14 mouse cellular contexts compared by ENCODE assay signal in the genomic region with DNA sequence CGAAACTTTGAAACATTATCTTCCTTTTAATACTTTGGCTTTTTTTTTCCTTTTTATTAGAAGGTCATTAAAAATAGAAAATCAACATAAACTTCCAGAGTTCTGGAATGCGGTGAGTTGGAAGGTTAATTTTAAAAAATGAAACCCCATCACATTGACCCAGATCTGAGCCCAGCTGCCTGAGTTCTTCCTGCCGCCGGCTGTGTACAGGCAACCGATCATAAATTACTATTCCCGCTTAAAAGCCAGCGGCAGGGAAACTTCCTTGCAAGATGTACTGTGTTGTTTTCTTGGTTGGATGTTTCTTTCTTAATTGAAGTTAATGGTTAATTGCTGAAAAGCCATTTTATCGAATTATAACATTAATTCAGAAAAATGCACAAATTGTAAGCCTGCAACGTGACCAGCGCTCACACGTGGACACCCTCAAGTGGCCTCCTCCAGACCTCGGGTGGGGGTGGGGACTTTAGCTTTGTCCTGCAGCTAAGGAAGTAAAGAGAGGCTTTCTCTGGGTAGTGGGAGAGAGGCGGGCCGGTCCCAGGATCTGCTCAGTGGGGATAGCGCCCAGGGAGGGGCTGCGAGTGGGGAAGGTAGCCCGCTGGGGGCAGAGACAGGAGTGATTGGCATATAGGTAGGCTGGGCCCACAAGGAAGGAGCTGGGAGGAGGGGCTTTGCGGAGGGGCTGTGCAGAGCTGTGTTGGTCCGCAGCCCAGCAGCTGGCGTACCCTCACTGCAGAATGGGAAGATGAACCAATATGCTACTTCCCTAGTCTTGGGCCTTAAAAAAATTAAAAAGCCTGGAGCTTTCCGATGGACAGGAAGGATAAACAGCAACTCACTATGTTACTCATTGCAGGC. TPM values are rescaled to one million over a fixed set of nuclear protein-coding genes. Genes with fewer than 3 reads are reported as not detected.
DNase-seq lines count a peak whose midpoint lies in the region; ATAC-seq and TF ChIP-seq lines count a peak whose summit lies in the region.
"Had no signal": no experiment of that assay in that cellular context is flagged by ENCODE, and none has a peak within 500 bp of the region (broad histone marks: within the 10 kb centered on the region; RNA-seq: fewer than 3 reads in every experiment).

No protein-coding gene starts in this region.

- peak; percentile 39 for DNase-seq in lung, embryonic 14.5 days
- DNase-seq in lung, postnatal 0 days (ENCODE audit: low spot score), result no peak
- no peak for DNase-seq in intestine, embryonic 14.5 days (ENCODE audit: low spot score)
- DNase-seq in kidney, postnatal 36 days, result peak; percentile 53 to 55
- no peak for DNase-seq in spleen, adult 12 weeks (ENCODE audit: low spot score)
- DNase-seq in spleen, postnatal 4 days (ENCODE audit: low spot score in 2 of 2), result no peak
- DNase-seq: adrenal gland, postnatal 25 days; gastrocnemius, postnatal 25 days; liver, embryonic 13.5 days; lung, postnatal 36 days; thymus, postnatal 25 days had no signal

- H3K36me3 ChIP-seq in lung, embryonic 14.5 days (ENCODE audit: insufficient read depth), result no peaks in the 10 kb centered on the region
- no peaks in the 10 kb centered on the region for H3K36me3 ChIP-seq in lung, postnatal 0 days (ENCODE audit: insufficient read depth, low read length)
- no peaks in the 10 kb centered on the region for H3K36me3 ChIP-seq in intestine, embryonic 14.5 days (ENCODE audit: control insufficient read depth, insufficient read depth, low read length)
- H3K36me3 ChIP-seq in stomach, embryonic 16.5 days (ENCODE audit: control insufficient read depth, insufficient read depth, low read length), result no peaks in the 10 kb centered on the region
- no peaks in the 10 kb centered on the region for H3K36me3 ChIP-seq in hindbrain, embryonic 16.5 days (ENCODE audit: control insufficient read depth, insufficient read depth, low read length)
- H3K36me3 ChIP-seq: liver, embryonic 13.5 days had no signal

- TF ChIP-seq EP300 in lung, postnatal 0 days (IDR thresholded peaks at IDR 0.05), result no peak

- no peak overlapping the region for H3K27ac ChIP-seq in lung, embryonic 14.5 days (ENCODE audit: low read depth)
- H3K27ac ChIP-seq in lung, postnatal 0 days (ENCODE audit: low read length), result no peak overlapping the region
- H3K27ac ChIP-seq in intestine, embryonic 14.5 days (ENCODE audit: low read depth), result peak overlapping the region; percentile 70
- peak overlapping the region; percentile 55 for H3K27ac ChIP-seq in stomach, embryonic 16.5 days (ENCODE audit: low read length)
- no peak overlapping the region for H3K27ac ChIP-seq in hindbrain, embryonic 16.5 days (ENCODE audit: low read depth, low read length)
- H3K27ac ChIP-seq: hindbrain, postnatal 0 days; liver, embryonic 13.5 days had no signal

- H3K4me3 ChIP-seq in lung, embryonic 14.5 days (ENCODE audit: low read depth, low read length), result no peak overlapping the region
- H3K4me3 ChIP-seq in lung, postnatal 0 days (ENCODE audit: low read depth, low read length), result no peak overlapping the region
- H3K4me3 ChIP-seq in intestine, embryonic 14.5 days (ENCODE audit: low read depth, low read length), result no peak overlapping the region
- no peak overlapping the region for H3K4me3 ChIP-seq in stomach, embryonic 16.5 days (replicated peaks; ENCODE audit: low read length)
- H3K4me3 ChIP-seq in hindbrain, embryonic 16.5 days (ENCODE audit: low read length), result no peak overlapping the region
- H3K4me3 ChIP-seq: liver, embryonic 13.5 days had no signal

- H3K4me1 ChIP-seq in lung, embryonic 14.5 days (ENCODE audit: insufficient read depth), result no peaks in the 10 kb centered on the region
- no peaks in the 10 kb centered on the region for H3K4me1 ChIP-seq in lung, postnatal 0 days (ENCODE audit: insufficient read depth, low read depth, low read length)
- peaks cover 8% of the 10 kb centered on the region for H3K4me1 ChIP-seq in intestine, embryonic 14.5 days (replicated peaks; ENCODE audit: control insufficient read depth, insufficient read depth, low read length)
- H3K4me1 ChIP-seq in stomach, embryonic 16.5 days (ENCODE audit: control insufficient read depth, insufficient read depth, low read length), result 0 out of 2 replicates have a peak, but pooled peaks cover 4% of the 10 kb centered on the region
- H3K4me1 ChIP-seq in hindbrain, embryonic 16.5 days (ENCODE audit: control insufficient read depth, insufficient read depth, low read depth, low read length), result no peaks in the 10 kb centered on the region
- H3K4me1 ChIP-seq: liver, embryonic 13.5 days had no signal

- WGBS in lung, embryonic 14.5 days, result 44% methylated on average over 21 of the region's 21 CpGs
- WGBS in lung, postnatal 0 days, result 48% methylated on average over 21 of the region's 21 CpGs
- 25% methylated on average over 21 of the region's 21 CpGs for WGBS in intestine, embryonic 14.5 days
- whole genome bisulfite sequencing in stomach, embryonic 16.5 days, result 42% methylated on average over 21 of the region's 21 CpGs
- WGBS in hindbrain, embryonic 16.5 days, result 58% methylated on average over 21 of the region's 21 CpGs

- ATAC-seq in lung, embryonic 14.5 days (ENCODE audit: insufficient read depth), result no peak
- ATAC-seq in lung, postnatal 0 days, result no peak
- ATAC-seq in intestine, embryonic 14.5 days (replicated peaks; ENCODE audit: low FRiP score, low TSS enrichment, low read depth), result peak; percentile 59; the same call in 1 of the 2 replicates
- peak; percentile 40; the same call in 1 of the 2 replicates for ATAC-seq in stomach, embryonic 16.5 days (ENCODE audit: insufficient read depth, low FRiP score)
- no peak for ATAC-seq in hindbrain, embryonic 16.5 days
- ATAC-seq: hindbrain, postnatal 0 days had no signal

- H3K9ac ChIP-seq in lung, embryonic 14.5 days, result no peak overlapping the region
- H3K9ac ChIP-seq in lung, postnatal 0 days (replicated peaks; ENCODE audit: low read depth), result no peak overlapping the region
- no peak overlapping the region for H3K9ac ChIP-seq in intestine, embryonic 14.5 days (ENCODE audit: low read length)
- H3K9ac ChIP-seq in stomach, embryonic 16.5 days (ENCODE audit: low read length), result peak overlapping the region; percentile 38; the same call in 1 of the 2 replicates
- no peak overlapping the region for H3K9ac ChIP-seq in hindbrain, embryonic 16.5 days (ENCODE audit: low read depth, low read length)
- H3K9ac ChIP-seq: liver, embryonic 13.5 days had no signal

- H3K27me3 ChIP-seq in lung, embryonic 14.5 days (ENCODE audit: insufficient read depth, low read length), result no peaks in the 10 kb centered on the region
- no peaks in the 10 kb centered on the region for H3K27me3 ChIP-seq in lung, postnatal 0 days (replicated peaks; ENCODE audit: insufficient read depth, low read length)
- no peaks in the 10 kb centered on the region for H3K27me3 ChIP-seq in intestine, embryonic 14.5 days (replicated peaks; ENCODE audit: control insufficient read depth, insufficient read depth, low read length)
- no peaks in the 10 kb centered on the region for H3K27me3 ChIP-seq in stomach, embryonic 16.5 days (ENCODE audit: control insufficient read depth, insufficient read depth, low read length)
- H3K27me3 ChIP-seq in hindbrain, embryonic 16.5 days (replicated peaks; ENCODE audit: control insufficient read depth, insufficient read depth, low read length), result no peaks in the 10 kb centered on the region

- H3K9me3 ChIP-seq in lung, embryonic 14.5 days (ENCODE audit: low read depth, low read length), result peaks cover 4% of the 10 kb centered on the region; the same call in 1 of the 2 replicates
- no peaks in the 10 kb centered on the region for H3K9me3 ChIP-seq in lung, postnatal 0 days (ENCODE audit: low read length)
- peaks cover 11% of the 10 kb centered on the region for H3K9me3 ChIP-seq in intestine, embryonic 14.5 days (ENCODE audit: control insufficient read depth, low read length)
- peaks cover 10% of the 10 kb centered on the region; the same call in 1 of the 2 replicates for H3K9me3 ChIP-seq in stomach, embryonic 16.5 days (replicated peaks; ENCODE audit: control insufficient read depth, low read length)
- H3K9me3 ChIP-seq in hindbrain, embryonic 16.5 days (ENCODE audit: control insufficient read depth, low read length), result peaks cover 11% of the 10 kb centered on the region

- no peak for TF ChIP-seq CTCF in lung, embryonic 14.5 days (IDR thresholded peaks at IDR 0.05; ENCODE audit: low read depth)
- TF ChIP-seq CTCF in lung, postnatal 0 days (IDR thresholded peaks at IDR 0.05), result no peak

- H3K4me2 ChIP-seq in lung, embryonic 14.5 days, result peak overlapping the region; percentile 18; the same call in 1 of the 2 replicates
- H3K4me2 ChIP-seq in lung, postnatal 0 days (replicated peaks; ENCODE audit: low read depth, low read length), result no peak overlapping the region
- H3K4me2 ChIP-seq in intestine, embryonic 14.5 days (ENCODE audit: low read length), result no peak overlapping the region
- H3K4me2 ChIP-seq in stomach, embryonic 16.5 days (ENCODE audit: low read depth, low read length), result no peak overlapping the region
- H3K4me2 ChIP-seq in hindbrain, embryonic 16.5 days (ENCODE audit: low read length), result no peak overlapping the region
- H3K4me2 ChIP-seq: liver, embryonic 13.5 days had no signal

RNA-seq across cellular contexts. Expression of a gene that starts 14.2 kb away (rescaled TPM):
- 133 and 149 TPM in 2 replicates for polyA plus RNA-seq in lung, embryonic 14.5 days (2014; fragmentation: Nextera tagmentation; extraction: Ambion mirVana)
- 52.5 and 56.1 TPM in 2 replicates for polyA plus RNA-seq in lung, postnatal 0 days (2015; fragmentation: Nextera tagmentation; extraction: Ambion mirVana)
- 142 and 143 TPM in 2 replicates for polyA plus RNA-seq in intestine, embryonic 14.5 days (2014; fragmentation: Nextera tagmentation; extraction: Ambion mirVana)
- 101 and 105 TPM in 2 replicates for polyA plus RNA-seq in stomach, embryonic 16.5 days (2015; fragmentation: Nextera tagmentation; extraction: Ambion mirVana)
- 109 and 124 TPM in 2 replicates for polyA plus RNA-seq in hindbrain, embryonic 16.5 days (2015; fragmentation: Nextera tagmentation; extraction: Ambion mirVana)

Comparison
In these comparisons a context has a peak if more than half of its experiments do, and no peak if none do; other contexts are left out.
1. DNase-seq: peak in lung, embryonic 14.5 days (single experiment) and kidney, postnatal 36 days (2 of 2); none in lung, postnatal 0 days (single experiment), intestine, embryonic 14.5 days (single experiment), spleen, adult 12 weeks (single experiment) and spleen, postnatal 4 days (0 of 2).
2. ATAC-seq: peak in intestine, embryonic 14.5 days (single experiment) and stomach, embryonic 16.5 days (single experiment); none in lung, embryonic 14.5 days (single experiment), lung, postnatal 0 days (single experiment) and hindbrain, embryonic 16.5 days (single experiment).
3. H3K27ac ChIP-seq: peak in intestine, embryonic 14.5 days (single experiment) and stomach, embryonic 16.5 days (single experiment); none in lung, embryonic 14.5 days (single experiment), lung, postnatal 0 days (single experiment) and hindbrain, embryonic 16.5 days (single experiment).